ENCODE assay signal across 8 mouse cellular contexts in the genomic region with DNA sequence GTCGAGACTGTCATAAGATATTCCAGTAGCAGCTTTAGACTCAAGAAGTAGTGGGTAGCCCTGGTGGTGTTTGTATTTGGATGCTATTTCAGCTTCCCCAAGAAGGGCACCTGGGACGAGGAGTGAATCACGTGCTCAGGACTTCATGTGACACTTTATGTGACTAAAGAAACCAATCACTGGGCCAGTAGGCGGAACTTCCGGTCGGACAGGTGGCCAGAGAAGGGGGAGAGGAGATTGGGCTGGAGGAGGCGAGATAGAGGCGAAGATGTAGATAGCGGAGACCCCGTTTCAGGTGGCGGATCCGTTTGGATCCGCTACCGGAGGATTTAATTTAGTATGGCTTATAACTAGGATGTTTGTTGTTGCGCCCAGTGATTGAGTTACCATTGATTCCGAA. TPM values are rescaled to one million over a fixed set of nuclear protein-coding genes. Genes with fewer than 3 reads are reported as not detected.
DNase-seq lines count a peak whose midpoint lies in the region; ATAC-seq lines count a peak whose summit lies in the region.

No protein-coding gene starts in this region.

- peak overlapping the region; percentile 66 for H3K4me2 ChIP-seq in forebrain, embryonic 11.5 days (ENCODE audit: low read depth, low read length, severe bottlenecking)

- H3K9me3 ChIP-seq in forebrain, embryonic 11.5 days (ENCODE audit: control insufficient read depth, low read length) = no peaks in the 10 kb centered on the region

- no peaks in the 10 kb centered on the region for H3K4me1 ChIP-seq in forebrain, embryonic 11.5 days (replicated peaks; ENCODE audit: control insufficient read depth, insufficient read depth, low read length)

- no peaks in the 10 kb centered on the region for H3K27me3 ChIP-seq in forebrain, embryonic 11.5 days (ENCODE audit: control insufficient read depth, insufficient read depth, low read length)

- WGBS in forebrain, embryonic 11.5 days = 21% methylated on average over 16 of the region's 16 CpGs

- peak overlapping the region; percentile 57 for H3K9ac ChIP-seq in forebrain, embryonic 11.5 days (ENCODE audit: low read length)

- DNase-seq in Muller cell, postnatal 12 days (ENCODE audit: inconsistent ontology term) = peak; percentile 55
- peak; percentile 79 for DNase-seq in brain, adult 2 months (ENCODE audit: low read depth, low spot score)
- DNase-seq in forebrain, embryonic 11.5 days (ENCODE audit: low spot score) = peak; percentile 81
- peak; percentile 73 for DNase-seq in heart, postnatal 4 days
- peak; percentile 44 to 52 for DNase-seq in layer of hippocampus, postnatal 10 days (ENCODE audit: low spot score in 2 of 2)
- DNase-seq in lung, postnatal 14 days = peak; percentile 77
- DNase-seq in right cerebral cortex, postnatal 10 days (ENCODE audit: low spot score in 2 of 2) = peak; percentile 80 to 88
- DNase-seq in ovary, adult 18-20 months (ENCODE audit: low spot score) = no peak

- peak; percentile 65 for ATAC-seq in forebrain, embryonic 11.5 days (replicated peaks; ENCODE audit: low FRiP score)

- peak overlapping the region; percentile 48 for H3K4me3 ChIP-seq in forebrain, embryonic 11.5 days (ENCODE audit: low read depth, low read length)

- H3K27ac ChIP-seq in forebrain, embryonic 11.5 days (ENCODE audit: low read depth, low read length) = no peak overlapping the region

- no peaks in the 10 kb centered on the region for H3K36me3 ChIP-seq in forebrain, embryonic 11.5 days (ENCODE audit: control insufficient read depth, insufficient read depth, low read length)

RNA-seq across cellular contexts. Expression of a gene that starts 8.1 kb away (rescaled TPM):
- 30.8 and 32.7 TPM in 2 replicates for polyA plus RNA-seq in forebrain, embryonic 11.5 days (2014; fragmentation: Nextera tagmentation; extraction: Ambion mirVana)
- 10 to 100 TPM; 12.7 to 13.3 TPM for total RNA-seq in heart, postnatal 4 days (2021)
- total RNA-seq in layer of hippocampus, postnatal 10 days (2021) = 1 to 10 TPM; 3.9 to 5.8 TPM

RNA-seq across cellular contexts. Expression of a gene that starts 26.2 kb away (rescaled TPM):
- polyA plus RNA-seq in forebrain, embryonic 11.5 days (2014; fragmentation: Nextera tagmentation; extraction: Ambion mirVana) = 6.6 and 9.7 TPM in 2 replicates
- 10 to 100 TPM; 10.6 to 14.0 TPM for total RNA-seq in heart, postnatal 4 days (2021)
- total RNA-seq in layer of hippocampus, postnatal 10 days (2021) = 1 to 10 TPM in 1 of 2 experiments, under 1 TPM in 1; 0.78 to 2.2 TPM

RNA-seq across cellular contexts. Expression of a gene that starts 31.0 kb away (rescaled TPM):
- 6.1 and 7.2 TPM in 2 replicates for polyA plus RNA-seq in forebrain, embryonic 11.5 days (2014; fragmentation: Nextera tagmentation; extraction: Ambion mirVana)
- 10 to 100 TPM; 18.9 to 22.3 TPM for total RNA-seq in heart, postnatal 4 days (2021)
- 1 to 10 TPM; 6.7 to 9.0 TPM for total RNA-seq in layer of hippocampus, postnatal 10 days (2021)

RNA-seq across cellular contexts. Expression of a gene that starts 38.9 kb away (rescaled TPM):
- 20.2 and 20.3 TPM in 2 replicates for polyA plus RNA-seq in forebrain, embryonic 11.5 days (2014; fragmentation: Nextera tagmentation; extraction: Ambion mirVana)
- 10 to 100 TPM; 36.0 to 36.3 TPM for total RNA-seq in heart, postnatal 4 days (2021)
- total RNA-seq in layer of hippocampus, postnatal 10 days (2021) = 10 to 100 TPM; 17.0 to 17.3 TPM

RNA-seq across cellular contexts. Expression of a gene that starts 49.1 kb away (rescaled TPM):
- polyA plus RNA-seq in forebrain, embryonic 11.5 days (2014; fragmentation: Nextera tagmentation; extraction: Ambion mirVana) = 0.45 TPM in 1 of 2 replicates, not detected in the other
- under 1 TPM; 0.50 TPM for total RNA-seq in heart, postnatal 4 days (2021)
- under 1 TPM; 0.62 to 0.69 TPM for total RNA-seq in layer of hippocampus, postnatal 10 days (2021)
